Mouse (Mus musculus): Measurements from ENCODE around the gene Arhgap27.

The Arhgap27 gene

GRCm38 (mm10) chr11:103380460-103380859, 17.0 kb upstream of the Arhgap27 start:
- no peak for DNase-seq

GRCm38 (mm10) chr11:103378341-103378740, 14.8 kb upstream of the Arhgap27 start:
- no peak for DNase-seq

- no peak for DNase-seq
Observed at GRCm38 (mm10) chr11:103375772-103376171, 12.3 kb upstream of the Arhgap27 start.

GRCm38 (mm10) chr11:103375258-103375657, 11.8 kb upstream of the Arhgap27 start:
- peak; percentile 57 for DNase-seq

- no peak for DNase-seq
Observed at GRCm38 (mm10) chr11:103373922-103374321, 10.4 kb upstream of the Arhgap27 start.

- no peak for DNase-seq
Observed at GRCm38 (mm10) chr11:103372561-103372960, 9.1 kb upstream of the Arhgap27 start.

GRCm38 (mm10) chr11:103372068-103372467, 8.6 kb upstream of the Arhgap27 start:
- DNase-seq = peak; percentile 60

GRCm38 (mm10) chr11:103371222-103371539, 7.7 kb upstream of the Arhgap27 start:
- peak; percentile 61 for DNase-seq

- no peak for DNase-seq
Observed at GRCm38 (mm10) chr11:103370397-103371221, 7.1 kb upstream of the Arhgap27 start.

- DNase-seq = no peak
Observed at GRCm38 (mm10) chr11:103365530-103365929, 2.0 kb upstream of the Arhgap27 start.

- no peak for DNase-seq
Observed at GRCm38 (mm10) chr11:103365022-103365421, 1.5 kb upstream of the Arhgap27 start.

- no peak for DNase-seq
Observed at GRCm38 (mm10) chr11:103364335-103364734, 843 bp upstream of the Arhgap27 start.

- no peak for DNase-seq
Observed at GRCm38 (mm10) chr11:103362521-103363181, 841 bp downstream of the Arhgap27 start.

GRCm38 (mm10) chr11:103362054-103362432, 1.4 kb downstream of the Arhgap27 start:
- peak; percentile 73 for DNase-seq

GRCm38 (mm10) chr11:103361396-103362053, 2.0 kb downstream of the Arhgap27 start:
- peak; percentile 78 for DNase-seq

- no peak for DNase-seq
Observed at GRCm38 (mm10) chr11:103360661-103361081, 2.8 kb downstream of the Arhgap27 start.

GRCm38 (mm10) chr11:103359841-103360641, 3.5 kb downstream of the Arhgap27 start:
- DNase-seq = peak; percentile 90

GRCm38 (mm10) chr11:103359122-103359521, 4.4 kb downstream of the Arhgap27 start:
- peak; percentile 84 for DNase-seq

- no peak for DNase-seq
Observed at GRCm38 (mm10) chr11:103358316-103358715, 5.2 kb downstream of the Arhgap27 start.

- no peak for DNase-seq
Observed at GRCm38 (mm10) chr11:103357710-103358109, 5.8 kb downstream of the Arhgap27 start.

- no peak for DNase-seq
Observed at GRCm38 (mm10) chr11:103356938-103357670, 6.4 kb downstream of the Arhgap27 start.

- no peak for DNase-seq
Observed at GRCm38 (mm10) chr11:103356032-103356571, 7.4 kb downstream of the Arhgap27 start.

Data from lung, postnatal 10 days (tissue).